Mouse (Mus musculus) MEL (cell line): ENCODE data around the gene Foxi3. TPM values are rescaled to one million over a fixed set of nuclear protein-coding genes. Genes with fewer than 3 reads are reported as not detected.

Experiments
- DNase-seq: peaks from one replicate; pipeline ENCODE4 v3.0.0; 2011; ENCODE audit warnings: low read depth, low spot score
- H3K27ac ChIP-seq: 2 replicates; pipeline ENCODE4 v1.5.1; 2012; ENCODE audit warnings: low read depth, mild to moderate bottlenecking, control low read depth, low read length, moderate library complexity; ENCODE audit not compliant: control insufficient read depth
- H3K27me3 ChIP-seq, 2 experiments: fragments of 150-350 bp in 1 of 2; sonication (generic) in 1 of 2; 2 replicates each; pipeline ENCODE4 v1.6.1; 2012; ENCODE audit warnings: low read length in 2 of 2, mild to moderate bottlenecking in 2 of 2, improper control_type of control experiment in 1 of 2, moderate library complexity in 1 of 2; ENCODE audit not compliant: insufficient read depth in 2 of 2, control insufficient read depth in 1 of 2
- H3K36me3 ChIP-seq, 2 experiments: 2 replicates each; pipeline ENCODE4 v1.6.1; 2012 to 2014; ENCODE audit warnings: low read length in 2 of 2, improper control_type of control experiment in 1 of 2, inconsistent platforms in 1 of 2, mild to moderate bottlenecking in 1 of 2; ENCODE audit not compliant: insufficient read depth in 2 of 2, control insufficient read depth in 1 of 2
- H3K4me1 ChIP-seq, 2 experiments: fragments of 150-350 bp in 1 of 2; sonication (generic) in 1 of 2; 2 replicates each; pipeline ENCODE4 v1.6.1; 2012; ENCODE audit warnings: low read length in 2 of 2, improper control_type of control experiment in 1 of 2, mild to moderate bottlenecking in 1 of 2; ENCODE audit not compliant: insufficient read depth in 2 of 2, control insufficient read depth in 1 of 2
- H3K4me3 ChIP-seq, 2 experiments: fragments of 150-350 bp in 1 of 2; sonication (generic) in 1 of 2; 2 replicates each; pipeline ENCODE4 v1.5.1; 2012; ENCODE audit warnings: low read depth in 2 of 2, low read length in 2 of 2, mild to moderate bottlenecking in 2 of 2, moderate library complexity in 2 of 2, control low read depth in 1 of 2, improper control_type of control experiment in 1 of 2; ENCODE audit not compliant: control insufficient read depth in 1 of 2, insufficient read depth in 1 of 2
- H3K79me2 ChIP-seq: 2 replicates; pipeline ENCODE4 v1.6.1; 2012; ENCODE audit warnings: mild to moderate bottlenecking, low read length, moderate library complexity; ENCODE audit not compliant: control insufficient read depth, poor library complexity, insufficient read depth
- H3K9ac ChIP-seq: 2 replicates; pipeline ENCODE4 v1.6.1; 2012; ENCODE audit warnings: low read depth, mild to moderate bottlenecking, control low read depth, low read length, moderate library complexity; ENCODE audit not compliant: control insufficient read depth, poor library complexity, severe bottlenecking
- H3K9me3 ChIP-seq: fragments of 150-350 bp; sonication (generic); replicated peaks from 2 replicates; pipeline ENCODE4 v1.6.1; 2012; ENCODE audit warnings: mild to moderate bottlenecking, low read length, improper control_type of control experiment, moderate library complexity; ENCODE audit not compliant: insufficient read depth
- BHLHE40 ChIP-seq: IDR thresholded peaks from 2 replicates; pipeline ENCODE4 v1.6.1; 2012; ENCODE audit warnings: low read depth, mild to moderate bottlenecking, inconsistent platforms, low read length, improper control_type of control experiment, borderline replicate concordance
- CTCF ChIP-seq, 3 experiments: IDR thresholded peaks in 2 of 3; conservative IDR thresholded peaks in 1 of 3; 2 replicates each; pipeline ENCODE4 v1.5.1; 2011 to 2012; ENCODE audit warnings: low read length in 3 of 3, low read depth in 2 of 3, mild to moderate bottlenecking in 2 of 3, improper control_type of control experiment in 1 of 3, inconsistent platforms in 1 of 3, mixed read lengths in 1 of 3, moderate library complexity in 1 of 3; ENCODE audit not compliant: control insufficient read depth in 1 of 3, insufficient read depth in 1 of 3, poor library complexity in 1 of 3, severe bottlenecking in 1 of 3
- E2F4 ChIP-seq: IDR thresholded peaks from 2 replicates; pipeline ENCODE4 v1.6.1; 2011; ENCODE audit warnings: low read depth, low read length, improper control_type of control experiment, borderline replicate concordance
- ELF1 ChIP-seq: IDR thresholded peaks from 2 replicates; pipeline ENCODE4 v1.6.1; 2014; ENCODE audit warnings: low read depth, mild to moderate bottlenecking, inconsistent platforms, low read length, improper control_type of control experiment, moderate library complexity
- MAFK ChIP-seq: IDR thresholded peaks from 2 replicates; pipeline ENCODE4 v1.6.1; 2011; ENCODE audit warnings: low read depth, mild to moderate bottlenecking, low read length, improper control_type of control experiment, borderline replicate concordance
- MAX ChIP-seq: IDR thresholded peaks from 2 replicates; pipeline ENCODE4 v1.6.1; 2011; ENCODE audit warnings: low read length, improper control_type of control experiment
- MAZ ChIP-seq: IDR thresholded peaks from 2 replicates; pipeline ENCODE4 v1.6.1; 2012; ENCODE audit warnings: low read depth, mild to moderate bottlenecking, inconsistent platforms, low read length, improper control_type of control experiment
- MXI1 ChIP-seq: IDR thresholded peaks from 2 replicates; pipeline ENCODE4 v1.6.1; 2011; ENCODE audit warnings: mild to moderate bottlenecking, low read depth, low read length, improper control_type of control experiment
- MYC ChIP-seq: IDR thresholded peaks from 2 replicates; pipeline ENCODE4 v1.6.1; 2011; ENCODE audit warnings: low read depth, mild to moderate bottlenecking, low read length, improper control_type of control experiment, moderate library complexity
- NRF1 ChIP-seq: IDR thresholded peaks from 2 replicates; pipeline ENCODE4 v1.6.1; 2014; ENCODE audit warnings: low read depth, mild to moderate bottlenecking, inconsistent platforms, low read length, improper control_type of control experiment, moderate library complexity; ENCODE audit not compliant: poor library complexity, insufficient read depth, severe bottlenecking
- POLR2A ChIP-seq, 2 experiments: IDR thresholded peaks; 2 replicates each; pipeline ENCODE4 v1.6.1; 2011 to 2012; ENCODE audit warnings: low read length in 2 of 2, mild to moderate bottlenecking in 2 of 2, control low read depth in 1 of 2, improper control_type of control experiment in 1 of 2, low read depth in 1 of 2, moderate library complexity in 1 of 2; ENCODE audit not compliant: control insufficient read depth in 1 of 2, insufficient read depth in 1 of 2, poor library complexity in 1 of 2
- POLR2AphosphoS5 ChIP-seq: IDR thresholded peaks from 2 replicates; pipeline ENCODE4 v1.6.1; 2012; ENCODE audit warnings: low read depth, borderline replicate concordance, mild to moderate bottlenecking, inconsistent platforms, low read length, moderate library complexity, mixed read lengths
- RAD21 ChIP-seq: IDR thresholded peaks from 2 replicates; pipeline ENCODE4 v1.6.1; 2011; ENCODE audit warnings: mild to moderate bottlenecking, low read depth, low read length, improper control_type of control experiment
- RCOR1 ChIP-seq: IDR thresholded peaks from 2 replicates; pipeline ENCODE4 v1.6.1; 2012; ENCODE audit warnings: low read depth, mild to moderate bottlenecking, inconsistent platforms, low read length, improper control_type of control experiment
- SIN3A ChIP-seq: IDR thresholded peaks from 2 replicates; pipeline ENCODE4 v1.6.1; 2012; ENCODE audit warnings: low read length, improper control_type of control experiment, inconsistent platforms
- SMC3 ChIP-seq: IDR thresholded peaks from 2 replicates; pipeline ENCODE4 v1.6.1; 2011; ENCODE audit warnings: low read depth, low read length, improper control_type of control experiment
- TAL1 ChIP-seq: IDR thresholded peaks from 2 replicates; pipeline ENCODE4 v1.6.1; 2012; ENCODE audit warnings: mild to moderate bottlenecking, inconsistent platforms, low read length, moderate library complexity, mixed read lengths
- TBP ChIP-seq: IDR thresholded peaks from 2 replicates; pipeline ENCODE4 v1.8.0; 2011; ENCODE audit warnings: low read depth, low read length, improper control_type of control experiment
- UBTF ChIP-seq: IDR thresholded peaks from 2 replicates; pipeline ENCODE4 v1.6.1; 2012; ENCODE audit warnings: low read depth, mild to moderate bottlenecking, inconsistent platforms, low read length, improper control_type of control experiment, moderate library complexity, borderline replicate concordance; ENCODE audit not compliant: insufficient read depth
- USF1 ChIP-seq: IDR thresholded peaks from 2 replicates; pipeline ENCODE4 v1.6.1; 2014; ENCODE audit warnings: low read depth, mild to moderate bottlenecking, inconsistent platforms, low read length, improper control_type of control experiment, moderate library complexity
- USF2 ChIP-seq, 2 experiments: IDR thresholded peaks; 2 replicates each; pipeline ENCODE4 v1.6.1; 2011 to 2012; ENCODE audit warnings: improper control_type of control experiment in 2 of 2, low read length in 2 of 2, borderline replicate concordance in 1 of 2, inconsistent platforms in 1 of 2, low read depth in 1 of 2, mild to moderate bottlenecking in 1 of 2; ENCODE audit not compliant: insufficient read depth in 1 of 2
- ZKSCAN1 ChIP-seq: IDR thresholded peaks from 2 replicates; pipeline ENCODE4 v1.6.1; 2012; ENCODE audit warnings: low read depth, mild to moderate bottlenecking, inconsistent platforms, low read length, improper control_type of control experiment, moderate library complexity
- polyA plus RNA-seq, 2 experiments: library from polyadenylated mRNA; stranded (reverse) in 1 of 2; unstranded in 1 of 2; fragments of >175 nt in 1 of 2; fragments of >200 nt in 1 of 2; gene quantifications; 2 replicates each; pipeline versions ENCODE4 v1.2.1 to v1.2.4; 2012; ENCODE audit warnings: low replicate concordance in 2 of 2, low read depth in 1 of 2; ENCODE audit not compliant: insufficient read length in 2 of 2, insufficient read depth in 1 of 2, missing spikeins in 1 of 2
- total RNA-seq: library from RNA; depleted of rRNA; stranded (reverse); fragments of 300-350 nt; gene quantifications from 2 replicates; pipeline ENCODE4 v1.2.3, GENCODE M21; 2012

Foxi3 gene
- total and polyA plus RNA-seq, 3 experiments: not detected

DNA sequence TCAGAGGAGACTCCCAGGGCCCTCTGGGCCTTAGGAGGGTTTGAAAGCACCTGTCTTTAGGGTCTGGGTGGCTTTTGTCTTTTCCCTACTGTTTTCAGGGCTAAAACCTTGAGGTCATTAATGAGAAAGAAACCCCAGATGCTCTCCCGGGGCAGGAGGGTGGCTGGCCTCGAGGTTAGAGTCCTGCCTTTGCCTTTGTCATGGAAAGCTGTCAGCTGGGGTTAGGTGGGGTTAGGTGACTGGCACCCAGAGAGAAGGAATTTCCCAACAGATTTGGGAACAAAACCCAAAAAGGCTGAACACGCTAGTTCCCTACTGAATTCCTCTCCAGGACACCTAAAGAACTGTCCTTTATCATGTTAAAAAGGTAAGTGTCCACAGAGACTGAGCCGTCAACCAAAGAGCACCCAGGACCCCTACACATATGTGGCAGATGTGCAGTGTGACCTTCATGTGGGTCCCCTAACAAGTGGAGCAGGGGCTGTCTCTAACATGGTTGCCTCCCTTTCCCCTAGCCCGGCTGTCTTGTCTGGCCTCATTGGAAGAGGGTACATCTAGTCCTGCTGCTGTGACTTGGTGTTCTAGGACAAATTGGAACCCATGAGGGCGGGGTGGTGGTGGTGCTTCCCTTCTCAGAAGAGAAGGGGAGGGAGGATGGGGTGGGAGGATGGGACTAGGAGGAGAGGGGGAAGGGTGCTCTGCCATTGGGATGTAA, 7.9 kb downstream of the Foxi3 start:
- H3K9ac ChIP-seq: no peak overlapping the region
- TF ChIP-seq NRF1 (no peak), MAZ (no peak), ELF1 (no peak), SIN3A (no peak), ZKSCAN1 (no peak), MYC (no peak), POLR2AphosphoS5 (no peak), CTCF (IDR thresholded peaks at IDR 0.05 in 2 of 3, conservative IDR thresholded peaks at IDR 0.05 in 1 of 3; ENCODE audit: control insufficient read depth in 1 of 3, insufficient read depth in 1 of 3, low read depth in 2 of 3, low read length in 3 of 3, poor library complexity in 1 of 3, severe bottlenecking in 1 of 3) (no peak), POLR2A (IDR thresholded peaks at IDR 0.05; ENCODE audit: control insufficient read depth in 1 of 2, insufficient read depth in 1 of 2, low read depth in 1 of 2, low read length in 2 of 2, poor library complexity in 1 of 2) (no peak), RAD21 (no peak), E2F4 (no peak), MAX (no peak)
- DNase-seq: no peak
- H3K27me3 ChIP-seq: peaks cover 0 to 10% of the 10 kb centered on the region in 2 experiments; a peak in 3 of 4 replicates
- no peaks in the 10 kb centered on the region for H3K79me2 ChIP-seq
- no peaks in the 10 kb centered on the region for H3K9me3 ChIP-seq
- H3K36me3 ChIP-seq: no peaks in the 10 kb centered on the region
- no peak overlapping the region for H3K27ac ChIP-seq
- no peaks in the 10 kb centered on the region for H3K4me1 ChIP-seq
- no peak overlapping the region for H3K4me3 ChIP-seq

DNA sequence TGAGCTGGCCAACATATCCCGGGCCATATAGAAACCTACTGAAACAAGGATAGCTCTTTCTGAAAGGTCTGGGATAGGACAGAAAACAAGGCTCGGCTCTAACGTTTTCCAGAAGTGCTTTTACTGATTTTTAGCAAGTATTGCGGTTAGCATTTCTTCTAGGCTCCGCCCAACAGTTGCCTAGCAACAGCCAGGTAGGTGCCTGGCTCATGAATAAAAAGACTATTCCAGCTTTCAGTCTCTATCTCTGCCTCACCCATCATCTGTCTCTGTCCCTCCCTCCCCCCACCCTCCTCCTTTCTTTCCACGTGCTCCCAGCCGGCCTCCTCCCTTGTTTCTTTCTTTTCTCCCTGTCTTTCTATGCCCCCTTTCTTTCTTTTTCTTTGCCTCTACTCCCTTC, 9.4 kb downstream of the Foxi3 start:
- Histone ChIP-seq H3K27ac (no peak overlapping the region), H3K9ac (no peak overlapping the region), H3K4me1 (no peaks in the 10 kb centered on the region), H3K27me3 (peaks cover 0 to 9% of the 10 kb centered on the region in 2 experiments; a peak in 3 of 4 replicates), H3K9me3 (no peaks in the 10 kb centered on the region), H3K4me3 (no peak overlapping the region), H3K36me3 (no peaks in the 10 kb centered on the region), H3K79me2 (no peaks in the 10 kb centered on the region)
- DNase-seq: no peak
- TF ChIP-seq MYC: no peak
- TF ChIP-seq TAL1: no peak
- TF ChIP-seq UBTF: no peak
- no peak for TF ChIP-seq MXI1
- TF ChIP-seq RCOR1: no peak
- TF ChIP-seq E2F4: no peak
- TF ChIP-seq TBP: no peak
- no peak for TF ChIP-seq MAX
- no peak for TF ChIP-seq MAFK
- TF ChIP-seq CTCF (IDR thresholded peaks at IDR 0.05 in 2 of 3, conservative IDR thresholded peaks at IDR 0.05 in 1 of 3; ENCODE audit: control insufficient read depth in 1 of 3, insufficient read depth in 1 of 3, low read depth in 2 of 3, low read length in 3 of 3, poor library complexity in 1 of 3, severe bottlenecking in 1 of 3): no peak
- no peak for TF ChIP-seq POLR2AphosphoS5
- TF ChIP-seq SMC3: no peak
- no peak for TF ChIP-seq SIN3A
- TF ChIP-seq MAZ: no peak
- no peak for TF ChIP-seq ELF1
- TF ChIP-seq USF1: no peak
- TF ChIP-seq BHLHE40: no peak
- no peak for TF ChIP-seq USF2 (IDR thresholded peaks at IDR 0.05; ENCODE audit: borderline replicate concordance in 1 of 2, insufficient read depth in 1 of 2, low read depth in 1 of 2, low read length in 2 of 2)
